Mouse (Mus musculus) T-cell, adult 2 months (primary cell): Measurements from ENCODE around the gene Hdac6.
A peak's percentile ranks its signal among the peaks of the same experiment; 100 is the strongest.
"Not testable (repeated sequence)": the region's sequence is repeated elsewhere in the genome, so short reads cannot be mapped to it uniquely, and the experiment has no call there.

Experiments
- DNase-seq: peaks from one replicate; pipeline ENCODE4 v3.0.0; 2022; ENCODE audit warnings: low spot score

The Hdac6 gene

DNA sequence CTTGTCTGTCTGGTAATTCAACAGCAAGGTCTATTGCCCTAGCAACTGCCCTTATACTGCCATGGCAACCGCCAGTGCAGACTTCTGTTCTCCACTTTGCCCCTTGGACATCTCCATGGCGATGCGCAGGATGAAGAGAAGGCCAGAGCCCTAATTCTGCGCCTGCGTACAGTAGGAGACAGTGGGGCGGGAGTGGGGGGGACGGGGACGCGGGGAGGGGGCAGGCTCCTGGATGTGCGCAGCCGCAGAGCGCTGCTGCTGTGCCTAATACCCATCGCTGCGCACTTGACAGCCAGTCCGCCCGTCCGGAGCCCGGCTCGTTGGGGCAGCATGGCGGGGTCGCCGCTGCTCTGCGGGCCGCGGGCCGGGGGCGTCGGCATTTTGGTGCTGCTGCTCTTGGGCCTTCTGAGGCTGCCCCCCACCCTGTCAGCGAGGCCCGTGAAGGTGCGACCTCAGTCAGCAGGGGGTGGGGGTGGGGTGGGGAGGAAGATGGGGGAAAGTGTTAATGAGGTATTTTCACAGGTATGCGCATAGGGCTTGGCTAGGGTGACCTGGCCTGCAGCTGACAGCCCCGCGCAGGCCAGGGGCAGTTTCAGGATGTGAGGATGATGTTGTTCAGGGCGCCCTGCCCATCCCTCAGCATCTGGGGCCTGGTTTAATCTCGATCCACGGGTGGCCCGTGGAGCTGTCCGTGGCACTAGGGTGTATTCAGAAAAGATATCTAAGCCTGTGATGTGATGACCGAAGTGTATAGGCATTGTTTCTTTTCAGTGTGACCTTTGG lies 27.9 kb downstream of the Hdac6 start, which contains the start of gene Pcsk1n:
TSS of gene Pcsk1n (plus strand) at position 222 of the 783 bp plus-strand sequence.
- no peak for DNase-seq

DNA sequence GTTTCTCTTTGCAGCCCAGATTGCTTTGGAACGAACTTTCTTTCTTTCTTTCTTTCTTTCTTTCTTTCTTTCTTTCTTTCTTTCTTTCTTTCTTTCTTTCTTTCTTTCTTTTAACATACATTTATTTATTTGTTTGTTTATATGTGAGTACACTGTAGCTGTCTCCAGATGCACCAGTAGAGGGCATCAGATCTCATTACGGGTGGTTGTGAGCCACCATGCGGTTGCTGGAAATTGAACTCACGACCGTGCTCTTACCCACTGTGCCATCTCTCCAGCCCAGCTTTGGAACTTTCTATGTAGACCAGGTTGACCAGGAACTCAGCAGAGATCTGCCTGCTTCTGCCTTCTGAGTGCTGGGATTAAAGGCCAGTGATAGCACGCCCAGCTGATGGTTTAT lies 29.7 kb downstream of the Hdac6 start:
- not testable (repeated sequence) for DNase-seq

GRCm38 (mm10) chrX:7915669-7916068 lies 32.0 kb downstream of the Hdac6 start:
- peak; percentile 37 for DNase-seq

- DNase-seq = no peak
Measured at GRCm38 (mm10) chrX:7910473-7910872, 37.2 kb downstream of the Hdac6 start.

DNA sequence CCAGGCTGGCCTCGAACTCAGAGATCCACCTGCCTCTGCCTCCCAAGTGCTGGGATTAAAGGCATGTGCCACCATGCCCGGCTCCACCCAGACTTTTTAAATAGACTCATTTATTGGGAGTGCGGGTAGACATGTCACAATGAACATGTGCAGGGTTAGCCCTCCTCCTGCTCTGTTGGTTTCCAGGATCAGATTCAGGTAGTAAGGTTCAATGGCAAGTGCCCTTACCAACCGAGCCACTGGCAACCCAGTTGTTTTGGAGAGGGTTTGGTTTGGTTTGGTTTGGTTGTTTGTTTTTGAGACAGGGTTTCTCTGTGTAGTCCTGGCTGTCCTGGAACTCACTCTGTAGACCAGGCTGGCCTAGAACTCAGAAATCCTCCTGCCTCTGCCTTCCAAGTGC lies 38.4 kb downstream of the Hdac6 start, which contains the start of gene Gm10490:
TSS of gene Gm10490 (plus strand) at position 301 of the 400 bp plus-strand sequence.
- DNase-seq = not testable (repeated sequence)

DNA sequence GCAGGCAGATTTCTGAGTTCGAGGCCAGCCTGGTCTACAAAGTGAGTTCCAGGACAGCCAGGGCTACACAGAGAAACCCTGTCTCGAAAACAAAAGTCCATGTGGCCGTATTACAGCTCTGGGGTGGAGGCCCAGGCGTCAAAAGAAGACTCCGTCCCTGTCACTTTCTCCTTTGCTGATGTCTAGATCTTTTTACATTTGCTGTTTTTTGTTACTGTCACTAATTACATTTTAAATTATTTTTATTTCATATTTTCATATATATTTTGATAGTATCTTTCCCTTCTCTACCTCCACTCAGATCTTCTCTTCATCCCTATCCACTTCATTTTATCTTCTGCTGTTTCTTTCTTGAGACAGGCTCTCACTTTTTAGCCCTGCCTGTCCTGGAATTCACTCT lies 40.0 kb downstream of the Hdac6 start, which contains the start of gene Gm10491:
TSS of gene Gm10491 (minus strand) at position 101 of the 400 bp plus-strand sequence.
- no peak for DNase-seq

DNA sequence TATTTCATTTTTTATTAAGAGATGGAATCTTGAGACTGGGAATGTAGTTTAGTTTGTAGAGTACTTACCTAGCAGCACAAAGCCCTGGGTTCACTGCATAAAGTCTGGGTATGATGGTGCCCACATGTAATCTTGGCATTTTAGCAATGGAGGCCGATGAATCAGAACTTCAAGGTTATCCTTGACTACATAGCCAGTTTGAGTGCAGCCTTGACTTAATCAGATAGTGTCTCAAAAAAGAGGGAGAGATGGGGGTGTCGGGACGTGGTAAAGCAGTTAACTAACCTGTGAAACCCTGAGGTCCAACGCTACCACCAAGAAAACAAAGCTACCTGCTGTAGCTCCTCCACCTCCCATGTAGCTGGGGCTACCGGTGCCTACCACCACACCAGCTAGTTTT lies 43.2 kb downstream of the Hdac6 start:
- no peak for DNase-seq

DNA sequence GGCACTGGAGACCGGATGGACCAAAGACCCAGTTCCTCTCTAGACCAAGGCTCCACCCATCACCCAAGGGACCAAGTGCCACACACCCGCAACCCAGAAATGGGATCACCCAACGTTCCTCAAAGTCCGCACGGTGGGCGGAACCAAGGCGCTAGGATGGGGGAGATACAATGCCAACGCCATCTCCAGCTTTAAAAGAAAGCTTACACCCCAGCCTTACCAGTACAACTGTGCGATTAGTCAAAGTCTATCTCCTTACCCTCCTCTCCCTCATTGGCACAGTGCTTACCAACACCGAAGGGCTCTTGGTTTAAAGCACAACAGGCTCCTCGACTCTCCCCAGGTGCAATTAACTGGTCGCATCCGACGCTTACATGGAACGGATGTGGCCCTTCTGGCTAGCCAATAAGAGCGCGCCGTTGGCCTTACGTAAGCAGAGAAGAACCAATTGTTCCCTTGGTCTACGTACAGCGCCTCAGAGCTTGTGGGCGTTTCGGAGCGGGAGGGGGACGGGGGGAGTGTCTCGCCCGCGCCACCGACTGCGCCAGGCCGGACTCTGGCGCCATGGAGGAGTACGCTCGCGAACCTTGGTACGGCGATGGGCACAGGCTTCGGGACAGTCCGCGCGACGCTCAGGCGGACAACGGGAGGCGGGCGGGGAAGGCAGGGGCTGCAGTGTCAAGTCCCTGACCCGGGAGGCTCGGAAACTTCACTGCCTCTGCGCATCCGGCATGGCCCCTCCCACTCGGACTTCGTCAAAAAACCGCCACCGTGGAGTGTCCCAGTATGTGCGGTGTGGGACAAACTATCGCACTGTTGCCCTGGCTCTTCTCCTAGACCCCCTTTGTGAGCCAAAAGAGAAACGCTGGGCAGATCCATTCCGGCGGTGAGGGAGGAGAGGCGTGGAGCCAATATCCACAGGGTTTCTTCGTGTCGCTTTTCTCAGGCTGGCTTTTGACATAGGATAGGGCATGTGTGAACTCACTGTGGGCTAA lies 48.5 kb downstream of the Hdac6 start, which contains the start of the genes Pqbp1 and Timm17b:
TSS of gene Pqbp1 (minus strand) at position 390 of the 995 bp plus-strand sequence.
TSS of gene Timm17b (plus strand) at position 478 of the 995 bp plus-strand sequence.
- DNase-seq = peak; percentile 88

DNA sequence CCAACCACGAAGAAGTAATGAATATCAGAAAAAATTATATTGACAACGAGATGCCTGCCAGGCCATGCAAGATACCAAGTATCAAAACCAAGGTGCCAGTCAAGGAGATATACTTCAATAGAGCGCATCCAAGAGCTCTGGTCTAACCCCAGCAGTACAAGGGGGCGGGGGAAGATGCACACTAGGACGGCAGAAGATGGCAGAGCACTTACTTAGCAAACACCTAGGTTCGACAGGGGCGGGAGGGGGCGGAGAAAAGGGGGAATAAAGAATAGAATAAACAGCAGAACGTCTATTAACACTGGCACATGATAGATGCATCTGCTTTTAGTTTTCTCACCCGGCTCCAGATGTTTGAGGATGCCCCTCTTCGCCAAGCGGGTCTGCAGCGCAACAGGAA lies 49.5 kb downstream of the Hdac6 start:
- peak; percentile 20 for DNase-seq

GRCm38 (mm10) chrX:7883841-7884567 lies 63.7 kb downstream of the Hdac6 start, which contains the start of gene Slc35a2:
Gene Slc35a2, plus strand, starts transcription at chrX:7884028.
- peak; percentile 68 for DNase-seq
